Mouse (Mus musculus) spleen, embryonic (tissue): ENCODE measurements around the gene Pnkd.
"Not testable (repeated sequence)": the region's sequence is repeated elsewhere in the genome, so short reads cannot be mapped to it uniquely, and the experiment has no call there.

Source experiments
- CTCF ChIA-PET: fragments of 350-600 bp; sonication (Branson Sonifier 250); formaldehyde crosslinking; loops from one replicate; lab custom pipeline; 2022; lab: Charles Lee

Pnkd gene

GRCm38 (mm10) chr1:74316114-74316827 lies 31.5 kb downstream of the Pnkd start:
- CTCF ChIA-PET = interaction anchor here (0.6 kb wide), 1 partner anchor 962 kb away, joined by 3 read pairs; no protein-coding TSS in a partner anchor

GRCm38 (mm10) chr1:74318711-74319110 lies 34.0 kb downstream of the Pnkd start:
- CTCF ChIA-PET = interaction anchor here (0.7 kb wide), 1 partner anchor 68 kb away, joined by 6 read pairs; no protein-coding TSS in a partner anchor

DNA sequence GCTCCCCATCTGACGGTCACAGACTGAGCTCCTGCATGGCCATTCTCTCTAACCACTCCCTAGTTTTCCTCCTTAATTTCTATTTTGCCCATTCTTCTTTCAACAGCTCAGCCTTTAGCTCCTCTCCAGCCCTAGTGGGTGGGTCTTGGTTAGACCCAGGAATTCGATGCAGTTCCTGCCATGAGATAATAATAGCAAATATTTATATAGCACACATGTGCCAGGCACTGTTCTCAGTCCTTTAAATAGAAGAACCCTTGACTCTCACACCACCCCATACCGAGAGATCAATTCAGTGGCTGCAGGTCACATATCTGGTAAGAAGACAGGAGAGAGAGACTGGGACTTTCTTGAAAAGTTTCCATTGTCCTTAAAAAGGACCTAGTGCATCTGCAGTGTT lies 36.7 kb downstream of the Pnkd start:
- CTCF ChIA-PET = no interaction called here

- CTCF ChIA-PET = not testable (repeated sequence)
Measured at GRCm38 (mm10) chr1:74326916-74327315, 42.2 kb downstream of the Pnkd start.

- CTCF ChIA-PET = interaction anchor here (0.5 to 0.7 kb wide), 2 partner anchors 26 to 57 kb away, joined by 3 to 5 read pairs; no protein-coding TSS in a partner anchor
Measured at GRCm38 (mm10) chr1:74329899-74330431, 45.2 kb downstream of the Pnkd start.

DNA sequence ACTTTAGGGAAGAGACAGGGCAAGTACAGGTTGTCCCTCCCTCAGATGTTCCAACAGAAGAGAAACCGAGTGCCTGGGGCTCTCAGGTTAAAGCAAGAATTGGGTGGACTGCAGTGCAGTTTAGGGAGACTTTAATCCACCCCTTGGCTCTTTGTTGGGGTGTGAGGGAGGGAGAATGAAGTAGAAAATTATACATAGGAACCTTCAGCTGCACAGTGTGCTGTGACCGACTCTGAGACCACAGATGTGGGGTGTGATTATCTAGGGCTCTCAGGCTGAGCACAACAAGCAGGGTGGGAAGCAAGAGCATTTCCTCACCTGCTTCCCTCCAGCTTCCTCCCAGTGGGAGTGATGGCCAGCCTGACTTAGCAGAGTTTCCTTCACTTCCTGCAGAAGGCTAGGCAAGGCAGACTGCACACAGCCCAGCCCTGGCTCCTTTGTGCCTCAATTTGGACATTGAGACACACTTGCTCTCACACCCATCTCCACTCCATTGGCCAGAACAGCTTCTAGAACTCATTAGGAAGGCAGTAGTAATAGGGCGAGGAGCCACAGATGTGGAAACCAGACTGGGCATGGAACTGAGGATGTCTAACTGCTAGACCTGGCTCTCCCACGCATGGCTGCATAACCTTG lies 46.4 kb downstream of the Pnkd start:
- CTCF ChIA-PET = no interaction called here

GRCm38 (mm10) chr1:74332241-74332763 lies 47.6 kb downstream of the Pnkd start:
- CTCF ChIA-PET = interaction anchor here (0.6 kb wide), 1 partner anchor 15 kb away, joined by 3 read pairs; no protein-coding TSS in a partner anchor

GRCm38 (mm10) chr1:74332930-74333329 lies 48.2 kb downstream of the Pnkd start:
- CTCF ChIA-PET = interaction anchor here (0.6 to 0.7 kb wide), 2 partner anchors 20 to 55 kb away, joined by 3 read pairs; no protein-coding TSS in a partner anchor

DNA sequence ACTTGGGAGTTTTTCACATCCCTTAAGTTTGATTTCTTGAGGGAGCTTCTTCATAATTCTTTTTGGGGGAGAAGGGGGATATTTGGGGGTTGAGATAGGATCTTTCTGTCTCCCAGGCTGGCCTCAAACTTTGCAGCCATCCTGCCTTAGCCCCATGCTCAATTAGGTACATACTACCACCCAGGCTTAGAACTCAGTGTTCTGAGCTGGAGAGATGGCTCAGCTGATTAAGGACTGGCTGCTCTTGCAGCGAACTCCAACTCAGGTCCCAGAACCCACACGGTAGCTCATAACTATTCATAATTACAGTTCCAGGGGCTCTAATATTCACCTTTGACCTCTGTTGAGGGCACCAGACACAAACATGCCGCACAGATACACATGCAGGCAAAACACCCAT lies 49.9 kb downstream of the Pnkd start:
- CTCF ChIA-PET = interaction anchor here (0.7 to 1.3 kb wide), 4 partner anchors 23 to 191 kb away, joined by 3 to 6 read pairs (median 4); no protein-coding TSS in a partner anchor

- CTCF ChIA-PET = interaction anchor here (0.6 kb wide), 1 partner anchor 9 kb away, joined by 3 read pairs; no protein-coding TSS in a partner anchor
Measured at GRCm38 (mm10) chr1:74335033-74335432, 50.3 kb downstream of the Pnkd start.

GRCm38 (mm10) chr1:74335436-74336170 lies 50.9 kb downstream of the Pnkd start:
- CTCF ChIA-PET = interaction anchor here (0.6 kb wide), 1 partner anchor 10 kb away, joined by 3 read pairs; no protein-coding TSS in a partner anchor

DNA sequence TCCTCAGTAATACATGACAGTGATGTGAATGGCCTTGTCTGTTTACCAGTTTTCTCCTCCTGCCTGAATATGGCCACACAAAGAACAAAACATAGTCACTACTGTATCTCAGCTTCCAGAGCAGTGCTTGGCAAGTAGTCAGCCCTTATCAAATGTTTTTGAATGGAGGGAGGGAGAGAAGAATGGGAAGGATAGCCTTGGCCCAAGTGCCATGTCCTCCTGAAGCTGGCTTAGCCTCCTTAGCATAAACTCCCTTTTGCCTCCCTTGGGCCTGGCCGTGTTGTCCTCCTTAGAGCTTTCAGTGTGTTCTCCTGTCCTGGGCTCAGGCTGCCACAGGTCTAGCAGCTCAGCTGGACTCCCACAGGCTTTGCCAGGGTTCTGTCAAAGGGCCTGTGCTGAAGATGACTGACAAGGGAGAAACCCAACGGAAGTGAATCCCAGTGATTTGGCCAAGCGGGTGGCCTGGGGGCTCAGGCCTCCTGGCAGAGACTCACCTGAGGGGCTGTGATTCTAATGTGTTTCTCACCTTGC lies 52.6 kb downstream of the Pnkd start:
- CTCF ChIA-PET = no interaction called here

DNA sequence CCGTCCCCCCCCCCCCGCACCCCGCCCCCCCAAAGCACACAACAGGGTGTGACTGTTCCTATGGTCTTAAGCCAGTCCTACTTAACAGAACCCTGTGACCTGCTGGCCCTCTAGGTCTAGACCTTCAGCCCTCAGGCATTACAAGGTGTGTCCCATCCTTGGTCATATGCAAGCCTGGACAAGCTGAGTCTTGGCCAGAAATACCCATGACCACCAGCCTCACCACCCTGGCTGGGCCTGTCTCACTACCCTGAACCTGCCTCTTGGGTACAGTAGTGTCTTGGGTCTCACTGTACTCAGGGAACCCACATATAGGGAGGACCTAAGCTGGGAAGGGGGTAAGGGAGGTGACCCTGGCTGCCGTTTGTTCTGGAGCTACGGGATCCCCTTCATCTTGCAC lies 53.3 kb downstream of the Pnkd start:
- CTCF ChIA-PET = interaction anchor here (0.6 kb wide), 1 partner anchor 1373 kb away, joined by 3 read pairs; no protein-coding TSS in a partner anchor

DNA sequence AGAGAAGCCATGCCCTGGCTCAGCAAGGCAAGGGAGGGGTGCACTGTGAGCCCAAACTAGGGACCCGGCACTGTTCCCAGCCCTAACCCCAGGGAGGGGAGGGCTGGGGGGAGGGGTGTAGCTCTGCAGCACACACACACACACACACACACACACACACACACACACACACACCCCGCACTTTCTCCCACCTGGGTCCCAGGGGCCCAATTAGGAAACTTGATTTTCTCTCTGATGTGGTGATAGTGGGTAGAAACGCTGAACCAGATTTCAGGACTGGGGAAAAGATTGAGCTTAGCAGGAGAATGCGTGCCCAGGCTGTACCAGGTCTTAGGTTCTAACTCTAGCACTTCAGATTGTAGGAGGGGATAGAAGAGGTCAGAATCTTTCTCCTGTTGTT lies 53.9 kb downstream of the Pnkd start:
- CTCF ChIA-PET = interaction anchor here (0.6 kb wide), 1 partner anchor 1374 kb away, joined by 3 read pairs; no protein-coding TSS in a partner anchor

- CTCF ChIA-PET = no interaction called here
Measured at GRCm38 (mm10) chr1:74339917-74340316, 55.2 kb downstream of the Pnkd start.

GRCm38 (mm10) chr1:74340361-74340764 lies 55.6 kb downstream of the Pnkd start:
- CTCF ChIA-PET = no interaction called here

DNA sequence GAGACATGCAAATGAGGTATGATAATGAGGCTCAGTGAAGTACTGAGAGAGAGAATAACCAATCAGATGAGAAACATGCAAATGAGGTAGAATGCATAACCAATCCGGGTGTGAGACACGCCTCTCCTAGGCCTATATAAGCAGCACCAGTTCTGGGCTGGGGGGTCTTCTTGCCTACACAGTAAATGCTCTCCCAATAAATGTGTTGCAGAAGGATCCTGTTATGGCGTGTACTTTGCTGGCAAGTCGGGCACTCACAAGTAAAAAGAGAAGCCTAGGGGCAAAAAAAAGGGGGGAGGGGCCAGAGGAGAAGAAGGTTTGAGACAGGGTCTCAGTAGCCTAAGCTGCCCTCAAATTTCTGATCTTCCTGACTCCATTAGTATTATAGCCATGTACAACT lies 56.3 kb downstream of the Pnkd start:
- CTCF ChIA-PET = not testable (repeated sequence)

DNA sequence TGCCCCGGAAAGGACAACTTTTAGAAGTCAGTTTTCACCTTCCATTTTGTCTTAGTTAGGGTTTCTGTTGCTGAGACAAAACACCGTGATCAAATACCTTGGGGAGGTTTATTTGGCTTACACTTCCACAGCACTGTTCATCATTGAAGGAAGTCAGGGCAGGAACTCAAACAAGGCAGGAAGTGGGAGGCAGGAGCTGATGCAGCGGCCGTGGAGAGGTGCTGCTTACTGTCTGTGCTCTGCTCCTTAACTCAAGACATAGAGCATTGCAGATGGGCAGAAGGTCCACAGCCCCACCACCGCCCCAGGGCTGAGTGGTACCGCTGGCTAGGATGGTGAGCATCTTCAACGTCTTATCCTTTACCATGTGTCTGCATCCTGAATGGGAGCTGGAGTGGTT lies 57.2 kb downstream of the Pnkd start:
- CTCF ChIA-PET = no interaction called here

GRCm38 (mm10) chr1:74342308-74342707 lies 57.6 kb downstream of the Pnkd start:
- CTCF ChIA-PET = no interaction called here

DNA sequence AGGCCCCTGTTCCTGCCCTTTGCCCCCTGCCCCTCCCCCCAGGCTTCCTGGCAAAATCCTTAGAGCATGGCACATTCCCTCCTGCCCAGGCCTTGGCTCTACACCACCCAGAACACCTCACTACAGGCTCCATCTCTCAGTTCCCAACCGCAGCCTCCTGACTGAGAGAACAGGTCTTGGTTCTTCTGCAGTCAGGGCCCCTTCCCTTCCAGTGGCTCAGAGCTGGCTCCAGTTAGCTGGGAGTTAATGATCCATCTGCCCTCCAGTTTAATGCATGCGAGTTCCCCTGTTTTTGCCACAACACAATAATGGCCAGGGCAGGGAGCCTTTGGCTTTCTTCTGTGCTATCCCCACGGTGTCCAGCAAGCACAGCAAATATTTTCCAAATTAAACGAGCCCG lies 58.4 kb downstream of the Pnkd start:
- CTCF ChIA-PET = no interaction called here
